Mouse (Mus musculus) erythroblast, embryonic 14.5 days (primary cell): Measurements from ENCODE around the gene Vmn1r15. TPM values are rescaled to one million over a fixed set of nuclear protein-coding genes. Genes with fewer than 3 reads are reported as not detected.

Experiments used
- H3K27me3 ChIP-seq: 2 replicates; pipeline ENCODE4 v1.6.1; 2012; ENCODE audit warnings: inconsistent platforms; ENCODE audit not compliant: control insufficient read depth
- H3K36me3 ChIP-seq: 2 replicates; pipeline ENCODE4 v1.6.1; 2012; ENCODE audit warnings: mild to moderate bottlenecking, inconsistent platforms; ENCODE audit not compliant: control insufficient read depth
- H3K4me1 ChIP-seq: 2 replicates; pipeline ENCODE4 v1.6.1; 2012; ENCODE audit warnings: inconsistent platforms; ENCODE audit not compliant: control insufficient read depth
- H3K4me3 ChIP-seq: replicated peaks from 2 replicates; pipeline ENCODE3; 2012; ENCODE audit warnings: moderate library complexity, mild to moderate bottlenecking, inconsistent platforms
- H3K9me3 ChIP-seq: 2 replicates; pipeline ENCODE4 v1.6.1; 2012; ENCODE audit warnings: low read length, inconsistent platforms, mixed read lengths; ENCODE audit not compliant: control insufficient read depth
- GATA1 ChIP-seq: IDR thresholded peaks from 2 replicates; pipeline ENCODE4 v1.6.1; 2012; ENCODE audit warnings: low read length, inconsistent platforms, mixed read lengths
- TAL1 ChIP-seq: IDR thresholded peaks from 3 replicates; pipeline ENCODE4 v1.6.1; 2012; ENCODE audit warnings: low read length, inconsistent platforms, mixed read lengths
- polyA plus RNA-seq: library from polyadenylated mRNA; stranded (reverse); fragments of >175 nt; gene quantifications from 2 replicates; pipeline ENCODE4 v1.2.3, GENCODE M21; 2012

Vmn1r15 gene
- not detected in 2 replicates for polyA plus RNA-seq

- Histone ChIP-seq H3K36me3 (no peaks in the 10 kb centered on the region), H3K4me1 (no peaks in the 10 kb centered on the region), H3K4me3 (no peak within 1 kb of the TSS), H3K9me3 (no peaks in the 10 kb centered on the region), H3K27me3 (no peaks in the 10 kb centered on the region)
- TF ChIP-seq TAL1: no peak
- TF ChIP-seq GATA1: no peak
Measured at GRCm38 (mm10) chr6:57257652-57258051, at the start of gene Vmn1r15. Gene Vmn1r15, plus strand, starts transcription at chr6:57257952.

GRCm38 (mm10) chr6:57231386-57231785, 26.4 kb upstream of the Vmn1r15 start, which contains the start of gene Vmn1r14:
Gene Vmn1r14, plus strand, starts transcription at chr6:57231686.
- Histone ChIP-seq H3K27me3 (no peaks in the 10 kb centered on the region), H3K4me1 (no peaks in the 10 kb centered on the region), H3K4me3 (no peak within 1 kb of the TSS), H3K9me3 (no peaks in the 10 kb centered on the region), H3K36me3 (no peaks in the 10 kb centered on the region)
- no peak for TF ChIP-seq TAL1
- no peak for TF ChIP-seq GATA1

- H3K36me3 ChIP-seq: no peaks in the 10 kb centered on the region
- no peak overlapping the region for H3K4me3 ChIP-seq
- H3K9me3 ChIP-seq: no peaks in the 10 kb centered on the region
- no peaks in the 10 kb centered on the region for H3K27me3 ChIP-seq
- no peaks in the 10 kb centered on the region for H3K4me1 ChIP-seq
- TF ChIP-seq GATA1 (no peak), TAL1 (no peak)
Measured at GRCm38 (mm10) chr6:57260990-57261389, 3.2 kb downstream of the Vmn1r15 start.

- Histone ChIP-seq H3K9me3 (no peaks in the 10 kb centered on the region), H3K27me3 (no peaks in the 10 kb centered on the region), H3K36me3 (no peaks in the 10 kb centered on the region), H3K4me3 (no peak overlapping the region), H3K4me1 (no peaks in the 10 kb centered on the region)
- TF ChIP-seq GATA1 (no peak), TAL1 (no peak)
Measured at GRCm38 (mm10) chr6:57271881-57272280, 14.1 kb downstream of the Vmn1r15 start.

GRCm38 (mm10) chr6:57272517-57272916, 14.8 kb downstream of the Vmn1r15 start:
- no peaks in the 10 kb centered on the region for H3K36me3 ChIP-seq
- TF ChIP-seq GATA1: no peak
- TF ChIP-seq TAL1: no peak
- H3K4me3 ChIP-seq: no peak overlapping the region
- H3K9me3 ChIP-seq: no peaks in the 10 kb centered on the region
- H3K27me3 ChIP-seq: no peaks in the 10 kb centered on the region
- no peaks in the 10 kb centered on the region for H3K4me1 ChIP-seq

- Histone ChIP-seq H3K9me3 (0 out of 2 replicates have a peak, but pooled peaks cover 2% of the 10 kb centered on the region), H3K27me3 (no peaks in the 10 kb centered on the region), H3K36me3 (no peaks in the 10 kb centered on the region), H3K4me1 (no peaks in the 10 kb centered on the region), H3K4me3 (no peak overlapping the region)
- TF ChIP-seq TAL1 (no peak), GATA1 (no peak)
Measured at GRCm38 (mm10) chr6:57278952-57279351, 21.2 kb downstream of the Vmn1r15 start.

Other genes with a start within 250 kb of the Vmn1r15 start
- gene Vmn1r7, start 232.6 kb upstream of the Vmn1r15 start, polyA plus RNA-seq: not detected in 2 replicates
- not detected in 2 replicates for gene Vmn1r8, start 225.7 kb upstream of the Vmn1r15 start, polyA plus RNA-seq
- not detected in 2 replicates for gene Vmn1r9, start 191.2 kb upstream of the Vmn1r15 start, polyA plus RNA-seq
- gene Vmn1r10, start 148.5 kb upstream of the Vmn1r15 start, polyA plus RNA-seq: not detected in 2 replicates
- not detected in 2 replicates for gene Vmn1r11, start 124.5 kb upstream of the Vmn1r15 start, polyA plus RNA-seq
- gene Vmn1r12, start 101.0 kb upstream of the Vmn1r15 start, polyA plus RNA-seq: under 0.01 TPM in 1 of 2 replicates, not detected in the other
- 0.01 TPM in 1 of 2 replicates, not detected in the other for gene Vmn1r13, start 54.7 kb upstream of the Vmn1r15 start, polyA plus RNA-seq
- gene Vmn1r14, start 26.3 kb upstream of the Vmn1r15 start, polyA plus RNA-seq: not detected in 2 replicates
- not detected in 2 replicates for gene Vmn1r16, start 71.5 kb downstream of the Vmn1r15 start, polyA plus RNA-seq
- gene Vmn1r17, start 105.8 kb downstream of the Vmn1r15 start, polyA plus RNA-seq: not detected in 2 replicates
- gene Vmn1r18, start 137.8 kb downstream of the Vmn1r15 start, polyA plus RNA-seq: under 0.01 TPM in 2 replicates
- not detected in 2 replicates for gene Vmn1r19, start 145.8 kb downstream of the Vmn1r15 start, polyA plus RNA-seq
- gene Vmn1r20, start 171.0 kb downstream of the Vmn1r15 start, polyA plus RNA-seq: 0.02 TPM in 1 of 2 replicates, not detected in the other